9 mouse cellular contexts compared by ENCODE assay signal in the genomic region with DNA sequence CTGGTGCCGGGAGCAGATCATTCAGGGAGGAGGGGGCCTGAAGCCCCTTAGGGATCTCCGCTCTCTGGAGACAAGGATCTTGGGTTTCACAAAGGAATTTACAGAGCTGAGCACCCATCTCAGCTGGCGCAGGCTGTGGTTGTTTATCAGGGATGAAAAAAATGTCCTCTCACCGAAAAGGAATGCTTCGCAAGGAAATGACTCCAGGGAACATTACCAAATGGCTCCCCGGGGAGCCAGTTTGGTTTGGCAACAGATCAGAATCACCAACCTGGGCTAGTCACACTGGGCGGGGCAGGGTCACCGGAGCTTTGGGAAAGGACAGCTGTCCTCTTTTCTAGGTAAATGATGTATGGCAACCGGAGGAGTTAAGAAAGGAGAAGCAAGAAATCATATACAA. TPM values are rescaled to one million over a fixed set of nuclear protein-coding genes. Genes with fewer than 3 reads are reported as not detected.
DNase-seq lines count a peak whose midpoint lies in the region.
"Had no signal": no experiment of that assay in that cellular context is flagged by ENCODE, and none has a peak within 500 bp of the region (broad histone marks: within the 10 kb centered on the region; RNA-seq: fewer than 3 reads in every experiment).

No protein-coding gene starts in this region.

- DNase-seq in gastrocnemius, adult 18-20 months (ENCODE audit: low spot score) = peak; percentile 35
- no peak for DNase-seq in gastrocnemius, postnatal 4 days (ENCODE audit: low spot score in 2 of 2)
- DNase-seq in adrenal gland, postnatal 14 days = peak; percentile 48
- DNase-seq in kidney, adult 9 months = peak; percentile 37
- DNase-seq in lung, postnatal 10 days = peak; percentile 32
- DNase-seq in thymus, adult 18-20 months = no peak
- DNase-seq in layer of hippocampus, adult 9-11 months = no peak
- DNase-seq in thymus, postnatal 14 days = no peak
- DNase-seq: retina, postnatal 1 day had no signal

RNA-seq across cellular contexts. Expression of gene Ankrd1, which starts 9.3 kb away (rescaled TPM):
- 10 to 100 TPM in 1 of 2 experiments, 1 to 10 TPM in 1; 1.8 to 31.5 TPM for total RNA-seq in gastrocnemius, adult 18-20 months (2021)
- total RNA-seq in gastrocnemius, postnatal 4 days (2021) = 10 to 100 TPM; 10.2 to 13.6 TPM
- total RNA-seq in adrenal gland, postnatal 14 days (2021) = not detected in 2 replicates

RNA-seq across cellular contexts. Expression of gene Rpp30, which starts 45.7 kb away (rescaled TPM):
- total RNA-seq in gastrocnemius, adult 18-20 months (2021) = 10 to 100 TPM; 13.8 to 16.5 TPM
- 10 to 100 TPM; 16.4 to 19.4 TPM for total RNA-seq in gastrocnemius, postnatal 4 days (2021)
- 17.7 and 18.3 TPM in 2 replicates for total RNA-seq in adrenal gland, postnatal 14 days (2021)

Comparison
In these comparisons a context has a peak if more than half of its experiments do, and no peak if none do; other contexts are left out.
1. DNase-seq: peak in gastrocnemius, adult 18-20 months (single experiment), adrenal gland, postnatal 14 days (single experiment), kidney, adult 9 months (single experiment) and lung, postnatal 10 days (single experiment); none in gastrocnemius, postnatal 4 days (0 of 2), thymus, adult 18-20 months (0 of 2), layer of hippocampus, adult 9-11 months (single experiment) and thymus, postnatal 14 days (single experiment).